Mouse (Mus musculus) forebrain, embryonic 13.5 days (tissue): ENCODE results near the gene Galntl6. TPM values are rescaled to one million over a fixed set of nuclear protein-coding genes. Genes with fewer than 3 reads are reported as not detected.
"Not testable (repeated sequence)": the region's sequence is repeated elsewhere in the genome, so short reads cannot be mapped to it uniquely, and the experiment has no call there.

Experiments
- ATAC-seq: fragments of 200-750 bp; cut with Nextera tagmentation; 2 replicates; pipeline ENCODE4 v1.8.0; 2017
- H3K27ac ChIP-seq: fragments of 300-500 bp; sonication (generic); 2 replicates; pipeline ENCODE4 v1.5.1; 2015; ENCODE audit warnings: inconsistent platforms, mild to moderate bottlenecking, moderate library complexity
- H3K27me3 ChIP-seq: fragments of 300-500 bp; sonication (generic); 2 replicates; pipeline ENCODE4 v1.6.1; 2015; ENCODE audit warnings: mild to moderate bottlenecking, inconsistent platforms
- H3K36me3 ChIP-seq: fragments of 300-500 bp; sonication (generic); 2 replicates; pipeline ENCODE4 v1.6.1; 2015; ENCODE audit warnings: mild to moderate bottlenecking, inconsistent platforms; ENCODE audit not compliant: poor library complexity, severe bottlenecking
- H3K4me1 ChIP-seq: fragments of 300-500 bp; sonication (generic); 2 replicates; pipeline ENCODE4 v1.6.1; 2015; ENCODE audit warnings: inconsistent platforms
- H3K4me2 ChIP-seq: fragments of 300-500 bp; sonication (generic); 2 replicates; pipeline ENCODE4 v1.6.1; 2015; ENCODE audit warnings: inconsistent platforms, mild to moderate bottlenecking, moderate library complexity
- H3K4me3 ChIP-seq: fragments of 300-500 bp; sonication (generic); 2 replicates; pipeline ENCODE4 v1.5.1; 2015; ENCODE audit warnings: mild to moderate bottlenecking, inconsistent platforms
- H3K9ac ChIP-seq: fragments of 300-500 bp; sonication (generic); 2 replicates; pipeline ENCODE4 v1.6.1; 2015; ENCODE audit warnings: mild to moderate bottlenecking, inconsistent platforms
- H3K9me3 ChIP-seq: fragments of 300-500 bp; sonication (generic); replicated peaks from 2 replicates; pipeline ENCODE4 v1.6.1; 2016; ENCODE audit warnings: inconsistent platforms
- WGBS: fragments of 180-500 bp; shearing (Covaris S2); methylation state at CpG from one replicate; pipeline ENCODE4 v1.1.7; 2015; 5-methylcytosine and 5-hydroxymethylcytosine counted together
- polyA plus RNA-seq: library from polyadenylated mRNA; unstranded; fragments of >200 nt; fragmentation: Nextera tagmentation; extraction: Ambion mirVana; gene quantifications from 2 replicates; pipeline ENCODE4 v1.2.1, GENCODE M21; 2015

Gene Galntl6
- polyA plus RNA-seq, 1 experiment from 2014 or later: 2.5 TPM

DNA sequence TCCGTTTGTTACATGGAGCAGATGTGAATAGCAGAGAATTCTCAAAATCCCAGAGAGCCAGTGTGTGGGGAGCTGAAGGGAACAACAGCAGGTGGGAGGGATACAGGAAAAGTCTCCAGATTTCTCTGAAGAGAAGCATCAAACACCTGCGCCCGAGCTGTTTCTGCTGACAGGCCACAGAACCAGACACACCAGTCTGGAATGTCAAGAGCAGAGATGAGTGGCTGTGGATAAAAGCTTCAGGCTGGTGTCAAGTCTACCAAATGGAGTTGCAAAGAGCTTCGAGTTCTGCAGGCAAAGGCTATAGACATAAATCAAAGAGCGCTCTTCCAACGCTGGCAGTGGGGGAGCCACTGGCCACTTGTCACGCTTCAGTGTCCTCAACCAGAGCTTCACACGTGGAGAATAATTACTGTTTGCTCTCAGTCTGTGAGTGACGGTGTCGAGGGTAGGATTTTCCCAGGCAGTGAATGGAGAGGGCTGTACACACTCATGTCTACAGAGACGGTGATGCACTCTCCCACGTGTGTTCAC lies 1139.6 kb downstream of the Galntl6 start:
- peak; percentile 27; the same call in 1 of the 2 replicates for ATAC-seq
- H3K27ac ChIP-seq: no peak overlapping the region
- 39% methylated on average over 12 of the region's 12 CpGs for WGBS

DNA sequence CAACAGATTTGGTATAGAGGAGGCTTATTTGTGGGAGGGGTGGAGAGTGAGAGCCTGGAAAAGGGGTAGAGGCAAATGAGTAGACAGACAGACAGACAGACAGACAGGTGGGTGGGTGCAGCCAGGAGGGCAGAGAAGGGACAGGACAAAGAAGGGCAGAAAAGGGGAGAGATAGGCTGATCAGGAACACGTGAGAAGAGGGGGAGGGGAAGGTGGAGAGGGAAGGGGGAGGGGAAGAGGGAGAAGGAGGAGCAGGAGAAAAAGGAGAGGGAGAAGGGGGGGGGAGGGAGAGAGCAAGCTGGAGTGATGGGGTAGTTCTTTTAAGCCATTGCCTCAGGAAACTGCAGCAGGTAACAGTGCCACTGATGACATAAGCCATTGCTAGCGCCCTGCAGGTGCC lies 1144.9 kb downstream of the Galntl6 start:
- ATAC-seq: no peak
- Histone ChIP-seq H3K27me3 (no peaks in the 10 kb centered on the region; the same call in 1 of the 2 replicates), H3K4me1 (peaks cover 17% of the 10 kb centered on the region), H3K4me2 (no peak overlapping the region), H3K9ac (no peak overlapping the region), H3K9me3 (no peaks in the 10 kb centered on the region), H3K4me3 (no peak overlapping the region), H3K27ac (no peak overlapping the region), H3K36me3 (no peaks in the 10 kb centered on the region)
- 15% methylated on average over 2 of the region's 2 CpGs for WGBS

More for the DNA sequence above, 1139.6 kb downstream of the Galntl6 start:
- H3K4me2 ChIP-seq: no peak overlapping the region
- H3K9me3 ChIP-seq: no peaks in the 10 kb centered on the region
- no peak overlapping the region for H3K9ac ChIP-seq
- no peak overlapping the region for H3K4me3 ChIP-seq
- peaks cover 4% of the 10 kb centered on the region; the same call in 1 of the 2 replicates for H3K27me3 ChIP-seq
- H3K4me1 ChIP-seq: no peaks in the 10 kb centered on the region
- H3K36me3 ChIP-seq: no peaks in the 10 kb centered on the region

DNA sequence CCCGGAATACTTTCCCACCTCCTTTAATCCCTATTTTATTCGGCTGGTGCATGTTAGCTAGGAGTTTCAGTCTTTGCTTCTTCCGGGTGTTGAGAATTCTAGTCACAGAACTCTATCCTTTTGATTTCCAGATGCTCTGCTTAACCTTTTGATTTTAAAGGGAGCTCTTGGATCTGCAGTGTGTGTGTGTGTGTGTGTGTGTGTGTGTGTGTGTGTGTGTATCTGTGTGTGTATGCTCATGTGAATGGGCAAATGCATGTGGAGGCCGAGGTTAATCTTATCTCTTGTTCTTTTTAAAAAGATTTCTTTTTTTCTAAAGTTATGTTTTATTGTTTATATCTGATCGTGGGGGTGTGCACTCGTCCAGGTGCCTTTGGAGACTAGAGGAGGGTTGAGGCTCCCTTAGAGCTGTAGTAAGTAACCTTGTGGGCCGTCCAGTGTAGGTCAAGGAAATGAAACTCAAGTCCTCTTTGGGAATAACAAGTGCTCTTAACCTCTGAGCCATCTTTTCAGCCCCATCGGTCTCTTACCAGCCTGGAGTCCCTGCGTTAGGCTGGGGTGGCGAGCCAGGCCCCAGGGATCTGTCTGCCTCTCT lies 1145.9 kb downstream of the Galntl6 start:
- H3K9me3 ChIP-seq: no peaks in the 10 kb centered on the region
- no peak overlapping the region; the same call in 1 of the 2 replicates for H3K4me3 ChIP-seq
- peaks cover 17% of the 10 kb centered on the region for H3K4me1 ChIP-seq
- no peaks in the 10 kb centered on the region for H3K36me3 ChIP-seq
- WGBS: 40% methylated on average over 10 of the region's 10 CpGs
- H3K9ac ChIP-seq: no peak overlapping the region
- H3K27ac ChIP-seq: no peak overlapping the region
- peak; percentile 36; the same call in 1 of the 2 replicates for ATAC-seq
- peak overlapping the region; percentile 42 for H3K4me2 ChIP-seq
- no peaks in the 10 kb centered on the region; the same call in 1 of the 2 replicates for H3K27me3 ChIP-seq

DNA sequence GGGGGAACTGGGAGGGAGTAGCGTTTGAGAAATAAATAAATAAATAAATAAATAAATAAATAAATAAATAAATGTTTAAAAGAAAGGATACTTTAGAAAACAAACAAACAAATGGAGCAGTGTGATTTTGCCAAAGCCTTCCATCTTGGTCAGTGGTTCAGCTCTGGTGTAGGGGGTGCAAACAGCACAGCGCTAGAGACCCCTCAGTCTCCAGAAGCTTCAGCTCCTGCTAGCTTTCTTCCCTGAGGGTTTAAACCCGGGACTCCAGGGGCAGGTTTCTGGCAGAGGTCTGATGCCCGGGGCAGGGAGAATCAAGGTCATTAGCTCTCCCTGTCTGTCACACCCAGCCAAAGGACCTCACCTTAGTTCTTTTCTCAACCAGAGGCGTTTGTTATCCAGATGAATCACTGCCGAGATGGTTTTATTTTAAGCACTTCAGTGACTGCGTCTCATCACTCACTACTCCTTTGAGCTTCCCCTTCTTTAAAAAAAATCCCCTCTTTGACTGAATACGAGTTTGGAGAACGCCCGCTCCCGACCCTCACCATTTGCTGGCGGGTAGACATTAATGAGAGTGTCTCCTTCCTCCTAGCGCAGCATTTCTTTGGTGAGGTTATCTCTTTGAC lies 1146.6 kb downstream of the Galntl6 start:
- H3K4me3 ChIP-seq: no peak overlapping the region; the same call in 1 of the 2 replicates
- H3K4me2 ChIP-seq: peak overlapping the region; percentile 42
- 14% methylated on average over 13 of the region's 13 CpGs for WGBS
- no peaks in the 10 kb centered on the region for H3K27me3 ChIP-seq
- ATAC-seq: peak; percentile 59; the same call in 1 of the 2 replicates
- H3K27ac ChIP-seq: no peak overlapping the region
- H3K4me1 ChIP-seq: peaks cover 17% of the 10 kb centered on the region
- H3K9ac ChIP-seq: no peak overlapping the region
- H3K36me3 ChIP-seq: no peaks in the 10 kb centered on the region
- no peaks in the 10 kb centered on the region for H3K9me3 ChIP-seq

DNA sequence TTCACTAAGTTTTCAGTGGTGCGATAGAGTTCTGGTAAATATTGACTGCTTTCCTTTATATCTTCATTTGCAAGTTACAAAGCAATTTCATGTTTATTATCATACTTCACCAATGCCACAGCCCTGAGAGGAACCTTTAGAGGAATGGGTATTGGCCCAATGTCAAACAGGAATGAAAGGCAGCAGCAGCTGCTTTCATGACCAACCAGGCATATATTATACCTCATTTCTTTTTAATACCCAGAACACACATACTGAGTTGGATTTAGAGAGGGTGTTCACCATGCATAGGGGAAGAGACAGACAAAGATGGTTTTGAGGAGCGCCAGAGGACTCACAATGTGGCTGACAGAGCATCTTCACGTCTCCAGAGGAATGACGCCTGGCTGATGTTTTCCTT lies 1147.2 kb downstream of the Galntl6 start:
- H3K4me3 ChIP-seq: no peak overlapping the region
- peak; percentile 53 for ATAC-seq
- no peaks in the 10 kb centered on the region for H3K27me3 ChIP-seq
- 58% methylated on average over 4 of the region's 4 CpGs for WGBS
- H3K9me3 ChIP-seq: no peaks in the 10 kb centered on the region
- no peaks in the 10 kb centered on the region for H3K36me3 ChIP-seq
- H3K27ac ChIP-seq: no peak overlapping the region
- peaks cover 17% of the 10 kb centered on the region for H3K4me1 ChIP-seq
- H3K9ac ChIP-seq: no peak overlapping the region
- H3K4me2 ChIP-seq: no peak overlapping the region

DNA sequence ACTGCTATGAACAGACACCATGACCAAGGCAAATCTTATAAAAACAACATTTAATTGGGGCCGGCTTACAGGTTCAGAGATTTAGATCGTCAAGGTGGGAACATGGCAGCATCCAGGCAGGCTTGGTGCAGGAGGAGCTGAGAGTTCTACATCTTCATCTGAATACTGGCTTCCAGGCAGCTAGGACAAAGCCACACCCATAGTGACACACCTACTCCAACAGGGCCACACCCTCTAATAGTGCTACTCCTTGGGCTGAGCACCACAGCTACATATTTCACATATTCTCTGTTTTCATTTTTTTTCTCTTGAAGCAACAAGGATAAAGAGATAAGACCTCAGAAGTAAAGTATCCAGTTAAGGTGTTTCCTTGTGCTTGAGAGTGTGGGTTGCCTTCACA lies 1149.8 kb downstream of the Galntl6 start:
- H3K4me1 ChIP-seq: peaks cover 17% of the 10 kb centered on the region
- not testable (repeated sequence) for ATAC-seq, H3K4me2 ChIP-seq

DNA sequence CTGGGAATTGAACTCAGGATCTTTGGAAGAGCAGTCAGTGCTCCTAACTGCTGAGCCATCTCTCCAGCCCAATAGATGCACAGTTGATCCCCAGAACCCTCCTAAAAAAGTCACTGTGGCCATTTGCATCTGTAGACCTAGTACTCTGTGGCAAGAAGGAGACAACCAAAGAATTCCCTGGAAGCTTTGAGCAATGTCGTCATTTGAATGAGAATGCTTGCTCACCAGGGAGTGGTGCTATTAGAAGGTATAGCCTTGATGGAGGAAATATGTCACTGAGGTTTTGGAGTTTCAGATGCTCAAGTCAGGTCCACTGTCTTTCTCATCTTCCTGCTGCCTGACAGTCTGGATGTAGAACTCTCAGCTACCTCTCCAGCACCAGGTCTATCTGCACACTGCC lies 1151.5 kb downstream of the Galntl6 start:
- H3K27ac ChIP-seq: no peak overlapping the region
- 69% methylated on average over 1 of the region's 1 CpGs for WGBS

More for the DNA sequence above, 1149.8 kb downstream of the Galntl6 start:
- H3K4me3 ChIP-seq, H3K27me3 ChIP-seq, H3K9me3 ChIP-seq, H3K9ac ChIP-seq, H3K36me3 ChIP-seq, H3K27ac ChIP-seq: not testable (repeated sequence)
- WGBS: 82% methylated on average over 2 of the region's 2 CpGs

DNA sequence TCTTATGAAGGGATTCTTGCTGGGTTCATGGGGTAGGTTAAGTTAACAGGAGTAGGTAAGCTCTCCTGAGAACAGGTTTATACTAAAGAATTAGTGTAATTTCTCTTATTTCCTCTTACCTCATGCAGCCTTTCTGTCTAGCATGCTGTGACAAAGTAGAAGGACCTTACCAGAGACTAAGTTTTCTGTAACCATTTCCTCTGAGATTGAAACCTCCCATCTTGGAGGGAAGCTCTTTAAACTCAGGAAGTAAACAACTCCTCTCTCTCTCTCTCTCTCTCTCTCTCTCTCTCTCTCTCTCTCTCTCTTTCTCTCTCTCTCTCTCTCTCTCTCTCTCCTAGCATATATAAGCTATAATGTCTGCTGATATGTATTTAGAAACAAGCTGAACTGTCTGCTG lies 1153.6 kb downstream of the Galntl6 start:
- no peaks in the 10 kb centered on the region for H3K9me3 ChIP-seq
- H3K27ac ChIP-seq: no peak overlapping the region
- no peak overlapping the region for H3K4me2 ChIP-seq
- no peaks in the 10 kb centered on the region for H3K36me3 ChIP-seq
- no peaks in the 10 kb centered on the region for H3K27me3 ChIP-seq
- peaks cover 7% of the 10 kb centered on the region for H3K4me1 ChIP-seq
- no peak overlapping the region for H3K4me3 ChIP-seq
- no peak for ATAC-seq
- no peak overlapping the region for H3K9ac ChIP-seq

More for the DNA sequence above, 1151.5 kb downstream of the Galntl6 start:
- ATAC-seq: no peak
- Histone ChIP-seq H3K4me3 (no peak overlapping the region), H3K4me1 (peaks cover 8% of the 10 kb centered on the region), H3K27me3 (no peaks in the 10 kb centered on the region), H3K4me2 (no peak overlapping the region), H3K9me3 (no peaks in the 10 kb centered on the region), H3K9ac (no peak overlapping the region), H3K36me3 (no peaks in the 10 kb centered on the region)

DNA sequence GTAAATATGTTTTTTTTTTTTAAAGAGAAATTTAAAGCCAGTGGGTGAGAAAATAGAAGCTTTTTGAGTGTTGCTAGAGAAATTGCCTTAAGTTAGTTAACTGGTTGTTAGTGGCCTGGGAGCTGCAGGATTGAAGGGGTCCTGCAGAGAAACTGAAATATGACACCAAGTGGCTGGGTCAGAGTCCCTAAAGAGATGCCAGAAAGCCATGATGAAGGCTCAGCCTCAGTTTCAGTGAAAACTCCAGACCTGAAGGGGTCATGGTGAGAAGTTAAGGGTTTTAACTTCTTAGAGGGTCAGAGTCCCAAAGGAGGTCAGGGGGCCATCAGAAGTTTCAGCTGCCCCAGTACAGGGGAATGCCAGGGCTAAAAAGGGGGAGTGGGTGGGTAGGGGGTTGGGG lies 1155.0 kb downstream of the Galntl6 start:
- Histone ChIP-seq H3K9me3 (no peaks in the 10 kb centered on the region), H3K36me3 (no peaks in the 10 kb centered on the region)
- no peak for ATAC-seq

DNA sequence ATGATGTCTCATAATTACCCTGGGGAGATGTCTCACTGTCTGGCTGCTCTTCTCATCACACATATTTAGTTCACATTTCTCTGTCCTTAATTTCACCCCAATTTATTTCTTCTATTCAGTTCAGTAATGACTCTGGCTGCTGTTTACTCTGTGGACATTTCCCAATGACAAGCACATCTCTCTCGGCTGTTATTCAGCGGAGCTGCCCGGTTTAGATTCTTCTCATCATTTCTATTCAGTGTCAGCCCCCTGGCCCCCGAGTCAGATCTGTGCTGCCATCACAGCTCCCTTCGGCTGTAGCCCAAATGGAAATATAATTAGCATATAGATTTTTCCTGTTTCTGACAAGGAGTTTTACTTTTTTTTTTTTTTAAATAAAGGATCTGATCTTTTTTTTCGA lies 1158.4 kb downstream of the Galntl6 start:
- no peak overlapping the region for H3K27ac ChIP-seq
- WGBS: 24% methylated on average over 6 of the region's 6 CpGs
- no peaks in the 10 kb centered on the region for H3K27me3 ChIP-seq
- H3K36me3 ChIP-seq: no peaks in the 10 kb centered on the region
- peak overlapping the region; percentile 22 for H3K4me2 ChIP-seq
- H3K4me3 ChIP-seq: no peak overlapping the region
- H3K9ac ChIP-seq: no peak overlapping the region
- no peak for ATAC-seq
- no peaks in the 10 kb centered on the region for H3K9me3 ChIP-seq
- peaks cover 8% of the 10 kb centered on the region for H3K4me1 ChIP-seq

More for the DNA sequence above, 1155.0 kb downstream of the Galntl6 start:
- H3K4me2 ChIP-seq: no peak overlapping the region
- H3K4me3 ChIP-seq: no peak overlapping the region
- H3K9ac ChIP-seq: no peak overlapping the region
- no peak overlapping the region for H3K27ac ChIP-seq
- H3K4me1 ChIP-seq: peaks cover 8% of the 10 kb centered on the region
- H3K27me3 ChIP-seq: no peaks in the 10 kb centered on the region

DNA sequence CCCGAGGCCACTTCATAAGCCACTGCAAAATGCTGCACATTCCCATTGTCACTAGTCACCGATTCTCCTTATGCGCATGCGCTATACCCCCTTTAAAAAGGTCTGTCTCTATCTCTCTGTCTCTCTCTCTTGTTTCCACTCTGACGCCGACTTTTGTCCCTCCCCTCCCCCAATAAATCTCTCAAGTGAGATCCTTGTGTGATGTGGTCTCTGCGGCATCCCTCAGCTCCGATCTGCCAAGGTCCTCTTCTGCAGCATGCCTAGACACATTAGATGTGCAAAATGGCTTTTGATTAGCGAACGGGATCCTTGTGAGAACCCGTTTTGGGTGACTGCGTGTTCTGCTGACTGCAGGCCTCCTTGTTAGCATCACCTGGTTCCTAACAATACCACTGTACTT lies 1168.8 kb downstream of the Galntl6 start:
- no peaks in the 10 kb centered on the region for H3K27me3 ChIP-seq
- no peaks in the 10 kb centered on the region for H3K36me3 ChIP-seq
- WGBS: 93% methylated on average over 12 of the region's 12 CpGs
- ATAC-seq: no peak
- H3K27ac ChIP-seq: no peak overlapping the region
- H3K9ac ChIP-seq: no peak overlapping the region
- no peak overlapping the region for H3K4me3 ChIP-seq
- peaks cover 3% of the 10 kb centered on the region; the same call in 1 of the 2 replicates for H3K4me1 ChIP-seq
- no peaks in the 10 kb centered on the region for H3K9me3 ChIP-seq
- no peak overlapping the region for H3K4me2 ChIP-seq

DNA sequence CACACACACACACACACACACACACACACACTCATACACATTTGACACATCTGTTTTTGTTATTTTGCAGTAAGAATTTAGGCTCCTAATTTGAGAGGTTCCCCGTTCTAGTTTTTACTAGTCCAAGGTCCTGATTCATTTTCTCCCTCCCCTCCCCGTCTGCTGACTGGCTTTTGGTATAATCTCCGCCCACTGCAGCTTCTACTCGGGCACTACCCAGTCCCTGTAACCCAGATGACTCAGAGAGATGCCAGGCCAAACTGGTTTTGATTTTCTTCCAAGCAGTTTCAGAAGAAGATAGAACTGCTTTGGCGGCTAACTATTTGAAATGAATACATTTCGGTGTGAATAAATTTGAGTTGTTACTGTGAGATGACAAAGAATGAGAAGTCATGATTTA lies 1170.5 kb downstream of the Galntl6 start:
- ATAC-seq: no peak
- no peak overlapping the region for H3K4me3 ChIP-seq
- no peak overlapping the region for H3K4me2 ChIP-seq
- no peaks in the 10 kb centered on the region for H3K27me3 ChIP-seq
- peaks cover 3% of the 10 kb centered on the region; the same call in 1 of the 2 replicates for H3K4me1 ChIP-seq
- H3K27ac ChIP-seq: no peak overlapping the region
- H3K36me3 ChIP-seq: no peaks in the 10 kb centered on the region
- 60% methylated on average over 6 of the region's 6 CpGs for WGBS
- no peak overlapping the region for H3K9ac ChIP-seq
- no peaks in the 10 kb centered on the region for H3K9me3 ChIP-seq
